Mouse (Mus musculus): ENCODE measurements around the gene Rab1a.
A peak's percentile ranks its signal among the peaks of the same experiment; 100 is the strongest.
"Not testable (repeated sequence)": the region's sequence is repeated elsewhere in the genome, so short reads cannot be mapped to it uniquely, and the experiment has no call there.

Rab1a gene

DNA sequence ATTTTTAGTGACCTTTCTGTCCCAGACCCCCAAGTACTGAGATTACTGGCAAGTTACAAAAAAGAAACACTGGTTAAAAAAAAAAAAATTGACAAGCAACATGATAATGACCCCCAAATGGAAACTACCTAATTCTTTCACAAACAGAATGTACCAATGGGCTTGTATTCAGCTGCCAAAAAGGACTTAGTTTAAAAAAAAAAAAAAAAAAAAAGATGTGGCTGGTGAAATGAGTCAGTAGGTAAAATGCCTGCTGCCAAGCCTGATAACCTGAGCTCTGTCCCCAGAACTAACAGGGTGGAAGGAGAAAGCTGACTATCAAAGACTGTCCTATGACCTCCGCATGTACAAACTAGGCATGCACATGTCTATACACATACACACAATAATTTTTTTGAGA is 16.0 kb downstream of the Rab1a start:
- DNase-seq (ENCODE audit: low spot score in 2 of 2): no peak

DNA sequence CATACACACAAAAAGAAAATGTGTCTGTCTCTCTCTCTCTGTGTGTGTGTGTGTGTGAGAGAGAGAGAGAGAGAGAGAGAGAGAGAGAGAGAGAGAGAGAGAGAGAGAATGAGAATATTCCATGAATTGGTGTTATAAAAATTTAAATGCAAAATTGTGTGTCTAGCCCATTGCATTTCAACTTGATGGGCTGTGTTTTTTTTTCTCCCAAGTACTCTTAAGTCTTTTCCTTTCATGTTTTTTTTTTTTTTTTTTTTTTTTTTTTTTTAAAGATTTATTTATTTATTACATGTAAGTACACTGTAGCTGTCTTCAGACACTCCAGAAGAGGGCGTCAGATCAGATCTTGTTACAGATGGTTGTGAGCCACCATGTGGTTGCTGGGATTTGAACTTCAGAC is 20.4 kb downstream of the Rab1a start:
- not testable (repeated sequence) for DNase-seq (ENCODE audit: low spot score in 2 of 2)

DNA sequence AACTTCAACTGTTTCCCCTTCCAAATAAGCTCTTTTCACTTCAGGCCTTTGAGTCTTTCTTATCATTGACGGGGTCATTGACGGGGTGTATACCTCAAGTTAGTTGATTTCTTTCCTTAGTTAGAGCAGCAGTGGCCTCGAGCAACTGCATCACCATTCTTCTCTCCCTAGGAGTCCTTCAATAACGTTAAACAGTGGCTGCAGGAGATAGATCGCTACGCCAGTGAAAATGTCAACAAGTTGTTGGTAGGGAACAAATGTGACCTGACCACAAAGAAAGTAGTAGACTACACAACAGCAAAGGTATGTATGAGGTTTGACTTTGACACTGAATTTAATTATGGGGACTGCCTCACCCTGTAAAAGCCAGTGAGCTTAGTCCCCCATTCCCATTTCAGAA is 23.0 kb downstream of the Rab1a start:
- DNase-seq (ENCODE audit: low spot score in 2 of 2): no peak

DNA sequence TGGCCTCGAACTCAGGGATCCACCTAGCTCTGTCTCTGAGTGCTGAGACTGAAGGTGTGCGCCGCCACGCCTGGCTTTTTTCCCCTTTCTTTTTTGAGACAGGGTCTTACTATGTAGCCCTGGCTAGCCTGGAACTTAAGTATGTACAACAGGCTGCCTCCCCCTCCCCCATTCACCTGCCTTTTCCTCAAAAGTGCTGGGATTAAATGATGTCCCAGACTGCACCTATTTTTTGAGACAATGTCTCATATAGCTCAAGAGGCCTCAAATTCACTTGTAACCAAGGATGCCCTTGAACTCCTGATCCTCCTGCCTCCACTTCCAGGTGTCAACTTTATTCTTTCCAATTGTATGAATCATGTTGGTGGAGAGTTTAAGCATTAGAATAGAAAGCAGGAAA is 24.7 kb downstream of the Rab1a start:
- DNase-seq (ENCODE audit: low spot score in 2 of 2): no peak

DNA sequence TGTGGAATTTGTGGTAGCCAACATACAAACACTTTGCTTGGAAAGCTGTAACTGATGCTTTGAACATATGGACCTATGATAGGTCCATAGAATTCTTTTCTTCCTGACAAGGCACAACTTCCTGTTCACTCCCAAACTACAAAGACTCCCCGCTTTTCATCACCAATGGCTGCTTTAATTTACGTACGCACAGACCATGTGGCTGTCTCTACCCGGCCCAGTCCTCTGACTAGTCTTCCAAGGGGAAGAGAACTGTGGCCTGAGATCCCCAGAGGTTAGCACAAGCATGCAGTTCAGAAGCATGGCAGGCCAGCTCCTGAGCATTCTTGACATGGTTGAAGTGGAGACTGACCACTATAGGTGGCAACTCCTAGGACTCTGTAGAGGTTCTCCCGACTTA is 27.4 kb downstream of the Rab1a start:
- no peak for DNase-seq (ENCODE audit: low spot score in 2 of 2)

DNA sequence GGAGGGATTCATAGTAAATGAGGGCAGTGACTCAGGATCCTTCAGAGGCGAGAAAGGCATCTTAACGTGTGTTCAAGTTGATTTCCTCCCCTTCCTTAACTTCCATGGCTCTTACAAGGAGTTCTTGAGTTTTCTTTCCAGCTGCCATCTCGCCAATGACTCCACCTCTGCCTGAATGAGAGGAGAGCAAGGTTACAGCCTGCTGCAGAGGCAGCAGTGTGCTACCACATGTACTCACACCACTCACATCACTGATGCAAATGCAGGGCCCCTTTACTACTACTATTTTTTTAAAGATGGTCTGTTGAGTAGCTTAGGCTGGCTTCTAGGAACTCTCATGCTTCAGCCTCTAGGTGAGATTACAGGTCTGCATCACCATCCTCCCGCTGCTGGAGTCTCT is 28.1 kb downstream of the Rab1a start:
- no peak for DNase-seq (ENCODE audit: low spot score in 2 of 2)

DNA sequence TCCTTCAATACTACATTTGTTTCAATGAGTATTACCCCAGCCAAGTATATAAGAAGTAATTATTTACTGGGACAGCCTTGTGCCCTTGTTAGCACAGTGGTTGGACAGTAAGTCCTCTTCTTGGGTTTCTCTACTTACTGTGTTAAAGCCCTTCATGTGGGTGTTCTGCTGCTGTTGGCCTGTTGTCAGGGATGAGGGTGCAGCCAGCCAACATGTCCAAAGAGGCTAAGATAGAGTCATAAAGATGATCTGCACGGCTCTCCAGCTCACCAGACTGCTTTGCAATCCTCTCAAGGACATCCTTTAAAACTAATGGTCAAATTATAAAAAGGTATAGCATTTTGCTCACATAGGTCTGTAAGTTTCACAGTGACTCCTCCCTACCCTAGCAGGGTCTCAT is 29.1 kb downstream of the Rab1a start:
- DNase-seq (ENCODE audit: low spot score in 2 of 2): no peak

DNA sequence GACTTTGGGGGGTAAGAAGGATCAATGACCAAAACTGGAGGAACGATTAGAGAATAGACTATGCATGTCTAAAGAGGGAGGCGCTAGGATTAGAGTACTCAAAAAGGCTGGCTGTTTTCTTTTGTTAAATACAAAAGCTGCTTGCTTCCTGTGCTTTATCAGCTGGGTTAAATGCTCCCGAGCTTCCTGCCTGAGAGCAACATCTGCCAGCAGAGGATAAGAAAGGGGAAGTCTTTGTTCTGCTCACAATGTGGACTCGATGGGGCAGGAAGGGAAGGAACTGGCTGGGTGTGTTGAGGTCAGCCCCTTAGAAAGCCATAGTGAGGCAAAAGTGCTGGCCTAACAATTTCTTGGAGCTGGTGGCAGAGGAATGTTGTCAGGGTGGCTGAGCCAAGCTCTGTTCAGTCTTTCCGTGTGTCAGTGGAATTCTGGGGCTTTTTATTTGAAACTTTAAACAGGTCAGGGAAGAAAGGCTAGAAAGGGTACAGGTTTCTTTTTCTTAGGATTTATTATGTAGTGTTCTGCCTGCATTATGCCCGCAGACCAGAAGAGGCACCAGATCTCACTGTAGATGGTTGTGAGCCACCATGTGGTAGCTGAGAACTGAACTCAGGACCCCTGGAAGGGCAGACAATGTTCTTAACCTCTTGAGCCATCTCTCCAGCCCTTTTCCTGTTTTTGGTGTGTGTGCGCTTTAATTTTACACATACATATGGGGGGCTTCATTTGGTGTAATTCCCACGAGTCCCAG is 30.1 kb downstream of the Rab1a start:
- DNase-seq (ENCODE audit: low spot score in 2 of 2): peak; percentile 62 to 63

DNA sequence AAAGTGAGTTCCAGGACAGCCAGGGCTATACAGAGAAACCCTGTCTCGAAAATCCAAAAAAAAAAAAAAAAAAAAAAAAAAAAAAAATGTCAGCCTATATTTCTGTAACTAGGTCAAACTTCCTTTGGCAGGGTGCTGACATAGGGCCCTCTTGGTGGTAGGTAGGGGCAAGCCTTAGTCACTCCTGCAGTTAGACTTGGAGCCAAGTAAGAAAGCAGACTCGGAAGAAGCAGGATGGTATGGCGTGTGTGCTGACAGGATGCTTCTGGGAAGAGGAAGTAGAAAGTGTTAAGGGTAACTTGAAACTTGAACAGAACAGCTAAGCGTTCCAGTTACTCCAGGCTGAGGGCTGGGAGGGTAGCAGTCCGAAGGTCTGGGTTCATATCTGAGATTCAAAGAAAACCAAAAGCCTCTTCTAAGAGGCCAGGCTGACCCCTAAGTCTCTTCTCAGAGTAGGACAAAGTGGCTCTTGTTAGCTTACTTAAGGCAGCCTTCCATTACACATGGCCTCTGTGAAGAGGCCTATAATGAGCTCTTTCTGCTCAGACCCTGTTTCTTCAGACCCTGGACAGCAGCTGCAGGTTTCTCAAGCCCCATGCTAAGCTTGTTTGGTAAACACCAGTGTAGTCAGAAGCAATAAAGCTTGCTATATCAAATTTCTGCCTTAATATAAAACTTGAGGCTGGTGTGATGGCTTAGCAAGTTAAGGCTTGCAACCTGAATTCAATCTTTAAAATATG is 31.0 kb downstream of the Rab1a start:
- DNase-seq (ENCODE audit: low spot score in 2 of 2): no peak

DNA sequence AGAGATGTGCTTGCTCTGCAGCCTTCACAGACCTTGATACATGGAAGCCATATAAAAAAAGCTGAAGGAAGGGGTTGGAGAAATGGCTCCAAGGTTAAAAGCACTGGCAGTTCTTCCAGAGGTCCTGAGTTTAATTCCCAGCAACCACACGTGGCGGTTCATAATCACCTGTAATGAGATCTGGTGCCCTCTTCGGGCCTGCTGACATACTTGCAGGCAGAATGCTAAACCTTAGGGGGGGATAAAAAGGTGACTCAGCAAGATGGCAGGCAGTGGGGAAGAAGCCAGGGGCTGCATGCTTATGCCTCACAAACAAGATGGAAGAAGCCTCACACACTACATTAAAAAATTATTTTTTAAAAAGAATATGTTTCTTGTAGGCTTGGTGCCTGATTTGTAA is 33.0 kb downstream of the Rab1a start:
- no peak for DNase-seq (ENCODE audit: low spot score in 2 of 2)

DNA sequence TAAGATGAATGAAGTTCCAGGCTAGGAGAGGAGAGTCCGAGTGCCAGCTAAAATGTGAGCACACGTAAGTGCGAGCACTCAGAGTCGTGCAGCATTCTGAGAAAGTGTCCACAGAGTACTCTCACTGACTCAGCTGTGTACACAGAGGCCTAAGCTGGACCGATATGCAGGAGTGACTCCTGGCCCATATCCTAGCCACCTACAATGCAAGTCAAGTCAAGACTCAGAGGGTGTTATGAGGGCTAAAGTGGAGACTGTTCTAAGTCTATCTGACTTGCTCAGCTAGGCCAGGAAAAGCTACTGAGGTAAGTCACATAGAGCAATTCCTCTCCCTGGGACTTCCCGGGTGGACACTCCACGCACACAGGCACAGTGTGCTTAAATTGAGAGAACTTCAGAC is 35.8 kb downstream of the Rab1a start:
- no peak for DNase-seq (ENCODE audit: low spot score in 2 of 2)

DNA sequence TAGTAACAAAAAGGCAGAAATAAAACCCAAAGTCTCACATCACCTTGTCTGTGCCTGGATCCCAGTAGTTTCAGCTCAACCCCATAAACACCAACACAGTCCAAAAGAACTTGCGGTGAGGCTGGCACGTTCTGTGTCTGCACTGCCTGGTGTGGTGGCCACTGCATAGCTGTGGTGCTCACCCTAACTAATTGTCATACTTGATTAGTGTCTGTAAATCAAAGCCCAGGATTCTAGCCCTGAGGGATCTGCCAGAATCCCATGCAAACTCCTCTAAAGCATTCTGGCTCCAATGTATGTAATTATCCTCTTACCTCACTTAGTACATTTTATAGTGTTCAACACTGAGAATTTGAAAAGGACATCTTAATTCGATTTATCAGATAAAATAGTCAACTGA is 36.7 kb downstream of the Rab1a start:
- no peak for DNase-seq (ENCODE audit: low spot score in 2 of 2)

DNA sequence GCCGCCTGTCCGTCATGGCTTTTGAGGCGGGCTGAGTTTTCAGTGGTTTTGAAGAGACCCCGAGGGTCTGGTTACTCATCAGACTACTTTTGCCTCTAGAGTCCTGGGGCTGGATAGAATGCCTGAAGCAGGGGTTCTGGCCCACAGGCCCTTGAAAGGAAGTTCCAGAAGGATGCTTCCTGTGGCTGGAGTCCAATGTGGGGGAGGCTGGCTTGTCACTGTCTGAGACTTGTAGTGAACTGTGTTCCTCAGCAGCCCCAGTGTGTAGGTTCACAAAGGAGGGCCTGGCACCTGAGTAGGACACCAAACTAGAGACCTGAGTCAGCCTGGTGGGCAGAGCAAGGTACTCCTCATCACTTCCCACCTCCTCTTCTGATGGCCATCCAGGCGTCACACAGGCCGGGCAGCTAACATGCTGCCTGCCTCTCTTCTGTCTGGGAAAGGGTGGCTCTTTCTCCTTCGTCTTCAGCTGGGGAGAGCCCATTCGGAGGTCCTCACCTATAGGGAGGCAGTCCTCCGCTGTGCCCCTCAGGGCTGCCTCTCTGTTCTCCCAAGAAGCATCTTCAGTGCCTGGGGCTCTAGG is 38.1 kb downstream of the Rab1a start:
- DNase-seq (ENCODE audit: low spot score in 2 of 2): no peak

DNA sequence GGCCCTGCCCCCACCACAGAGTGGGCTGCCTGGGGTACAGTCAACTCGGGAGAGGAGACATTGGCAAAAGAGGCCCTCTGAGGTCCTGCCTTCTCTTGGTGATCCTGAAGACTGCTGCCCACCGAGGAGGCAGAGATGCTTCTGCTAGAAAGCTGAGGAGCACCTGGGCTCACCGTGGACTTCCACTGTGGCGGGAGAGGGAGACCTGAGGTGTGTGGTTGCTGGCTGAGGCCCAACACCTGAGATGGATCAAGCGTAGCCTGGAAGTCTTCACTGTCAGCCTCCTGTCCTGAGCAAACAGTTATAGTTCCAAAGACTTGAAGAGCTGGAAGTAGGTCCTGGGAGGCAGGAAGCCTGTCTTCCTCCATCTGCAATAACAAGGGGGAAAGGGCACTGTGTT is 39.1 kb downstream of the Rab1a start:
- no peak for DNase-seq (ENCODE audit: low spot score in 2 of 2)

DNA sequence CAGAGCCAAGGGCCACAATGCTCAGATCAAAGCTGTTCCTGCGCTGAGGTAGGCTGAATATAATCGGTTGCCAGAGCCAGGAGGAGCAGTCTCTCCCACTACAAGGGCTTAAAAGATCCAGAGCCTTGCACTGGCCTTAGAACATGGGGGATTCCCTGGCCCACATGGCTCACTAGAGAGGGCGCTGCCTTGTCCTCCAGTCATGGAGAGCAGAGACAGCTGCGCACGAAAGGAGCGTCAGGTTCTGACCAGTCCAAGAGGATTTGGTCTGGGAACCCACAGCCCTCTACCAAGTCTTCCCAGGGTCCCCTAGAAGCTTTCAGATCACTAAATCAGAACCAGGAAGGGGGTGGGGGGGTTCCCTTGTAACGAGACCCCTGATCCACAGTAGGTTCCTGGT is 40.1 kb downstream of the Rab1a start:
- DNase-seq (ENCODE audit: low spot score in 2 of 2): no peak

DNA sequence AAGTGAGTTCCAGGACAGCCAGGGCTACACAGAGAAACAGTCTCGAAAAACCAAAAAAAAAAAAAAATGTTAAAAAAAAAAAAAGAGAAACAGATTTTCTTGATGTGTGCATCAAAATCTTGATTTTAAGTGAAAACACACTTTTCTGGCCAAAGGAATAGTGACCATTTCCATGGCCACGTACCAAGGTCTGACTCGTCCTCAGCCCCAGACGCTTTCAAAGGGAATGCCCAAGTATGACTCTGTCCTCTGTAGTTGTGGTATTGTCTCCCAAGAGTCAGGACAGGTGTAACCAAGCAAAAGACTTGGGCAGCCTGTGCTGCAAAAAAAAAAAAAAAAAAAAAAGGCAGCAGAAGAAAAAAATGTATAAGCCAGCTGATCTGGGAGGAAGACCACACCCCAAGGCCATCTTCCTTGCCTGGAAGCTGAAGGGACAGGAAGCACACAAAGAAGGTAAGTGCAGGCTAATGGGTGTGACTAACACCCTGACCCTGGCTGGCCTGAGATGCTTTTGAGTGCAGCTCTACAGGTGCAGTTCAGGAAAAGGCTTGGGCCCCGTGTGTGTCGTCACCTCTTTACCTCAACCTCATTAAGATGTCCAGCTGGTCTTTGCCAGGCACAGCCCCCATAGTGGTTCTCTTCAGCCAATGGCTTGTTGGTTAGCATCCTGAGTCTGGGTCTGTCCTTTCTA is 41.3 kb downstream of the Rab1a start:
- DNase-seq (ENCODE audit: low spot score in 2 of 2): no peak

DNA sequence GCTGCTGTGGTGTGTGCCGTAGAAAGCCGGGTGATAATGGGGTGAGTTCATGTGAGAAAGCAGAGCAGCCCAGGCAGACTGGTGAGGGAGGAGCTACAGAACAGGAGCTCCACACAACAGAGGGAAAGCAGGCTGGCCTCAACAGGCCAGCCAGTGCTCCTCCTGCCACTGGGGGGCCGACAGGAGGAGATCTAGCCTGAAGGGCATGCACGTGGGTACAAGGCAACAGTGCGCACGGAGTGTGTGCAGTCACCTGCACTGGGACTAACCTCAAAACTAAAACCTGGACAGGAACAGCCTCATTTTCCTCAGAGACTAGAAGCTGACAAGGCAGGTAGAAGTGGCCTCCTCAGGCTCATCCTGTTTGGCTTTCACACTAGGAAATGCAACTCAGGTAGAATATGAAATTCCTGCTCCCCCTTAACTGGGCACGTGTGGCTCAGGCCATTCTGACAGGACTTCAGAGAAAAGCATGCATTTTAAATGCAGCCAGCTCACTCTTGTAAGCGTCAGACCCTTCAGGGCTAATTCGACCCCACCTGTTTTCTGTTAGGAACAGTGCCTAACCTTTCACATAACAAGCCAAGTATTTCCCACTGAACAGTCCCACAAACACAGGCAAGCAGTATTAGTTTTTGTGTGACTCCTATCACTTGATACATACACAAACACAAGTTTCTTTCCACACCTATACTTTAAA is 42.1 kb downstream of the Rab1a start:
- DNase-seq (ENCODE audit: low spot score in 2 of 2): no peak

DNA sequence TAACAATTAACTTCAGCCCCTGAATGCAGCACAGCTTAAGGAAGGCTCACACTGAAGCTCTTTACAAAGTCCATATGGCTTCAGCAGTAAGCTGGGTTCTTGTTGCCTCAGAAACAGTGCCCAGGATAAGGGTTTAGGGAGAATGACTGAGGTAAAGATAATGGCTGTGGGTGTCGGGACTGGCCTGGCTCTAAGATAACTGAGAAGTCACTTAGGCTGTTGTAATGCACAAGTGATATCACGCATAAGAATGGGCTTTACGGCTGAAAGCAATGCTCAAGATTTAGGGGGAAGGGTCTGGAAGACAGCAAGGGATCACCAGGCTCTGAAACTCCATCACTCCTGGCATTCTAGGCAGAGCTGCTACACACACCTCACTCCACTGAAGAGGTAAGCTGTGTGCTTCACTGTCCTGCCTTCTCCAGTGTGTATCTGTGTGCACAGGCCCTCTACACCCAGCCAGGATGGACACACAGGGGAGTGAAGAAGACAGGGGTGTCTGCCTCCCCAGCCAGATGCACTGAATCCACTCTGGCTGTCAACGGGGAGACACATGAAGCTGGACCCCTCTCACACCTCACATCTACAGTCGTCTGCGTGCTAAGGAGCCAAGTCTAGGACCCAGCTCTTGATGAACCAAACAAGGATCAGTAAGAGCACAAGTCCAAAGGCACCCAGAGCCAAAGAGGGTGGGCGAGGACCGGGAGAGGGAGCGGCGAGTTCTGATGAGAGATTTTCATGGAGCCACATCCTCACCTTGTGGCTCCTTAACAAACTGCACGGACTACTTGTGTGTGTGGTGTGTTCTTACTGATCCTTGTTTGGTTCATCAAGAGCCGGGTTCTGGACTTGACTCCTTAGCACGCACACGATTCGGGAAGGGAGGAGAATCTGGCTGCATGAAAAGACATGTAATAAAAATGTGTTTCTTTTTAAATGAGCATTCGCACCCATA is 43.4 kb downstream of the Rab1a start:
- no peak for DNase-seq (ENCODE audit: low spot score in 2 of 2)

DNA sequence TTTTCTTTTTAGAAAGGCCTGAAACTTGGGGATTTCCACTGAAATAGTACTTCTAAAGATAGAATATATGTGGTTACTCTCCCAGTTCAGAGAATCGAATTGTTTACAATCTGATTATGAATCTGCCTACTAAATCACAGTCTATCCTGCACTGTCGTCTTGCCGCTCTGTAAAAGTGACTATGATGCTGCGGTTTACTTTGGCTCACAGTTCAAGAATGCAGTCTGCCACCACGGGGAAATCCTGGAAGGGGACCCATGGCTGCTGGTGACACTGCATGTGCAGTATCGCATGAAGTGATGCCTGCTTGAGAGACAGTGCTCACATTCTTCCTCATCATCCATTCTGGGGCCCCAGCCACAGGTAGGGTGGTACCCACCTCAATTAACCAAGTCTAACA is 44.1 kb downstream of the Rab1a start:
- no peak for DNase-seq (ENCODE audit: low spot score in 2 of 2)

DNA sequence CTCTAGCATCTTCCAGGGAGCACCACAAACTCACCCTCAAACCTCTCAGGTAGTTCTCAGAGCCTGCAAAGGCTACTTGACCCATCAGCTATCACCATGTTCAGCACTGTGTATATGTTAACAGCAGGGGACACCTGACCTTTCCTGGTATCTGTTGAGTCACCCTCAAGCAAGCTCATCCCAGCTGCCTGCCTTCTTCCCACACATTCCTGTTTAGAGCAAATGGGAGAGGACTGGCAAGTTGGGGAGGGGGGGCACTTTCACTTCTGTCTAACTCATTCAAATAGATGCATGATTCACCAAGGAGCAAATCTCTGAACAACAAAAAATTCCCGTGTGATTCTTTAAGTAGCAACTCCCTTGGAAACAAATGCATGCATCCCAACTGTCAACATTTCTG is 45.4 kb downstream of the Rab1a start:
- DNase-seq (ENCODE audit: low spot score in 2 of 2): no peak

Data from spleen, postnatal 36 days (tissue).